Mouse (Mus musculus): ENCODE data around the gene Gm49325. TPM values are rescaled to one million over a fixed set of nuclear protein-coding genes. Genes with fewer than 3 reads are reported as not detected.

The Gm49325 gene
- 10 to 100 TPM; 18.3 to 27.0 TPM for total RNA-seq (2021)
- long read RNA-seq, experiment 1, partial matches to known transcripts, result 69 of 75 reads
- long read RNA-seq, experiment 1, other reads (novel, unspliced or antisense), result 6 of 75 reads
- long read RNA-seq, experiment 2, partial matches to known transcripts, result 0 of 79 reads
- long read RNA-seq, experiment 2, other reads (novel, unspliced or antisense), result 79 of 79 reads

- DNase-seq (ENCODE audit: low spot score in 2 of 2), result peak; percentile 94
- H3K4me3 ChIP-seq, result peak within 1 kb of the TSS; percentile 63
- peak within 1 kb of the TSS; percentile 99 for H3K27ac ChIP-seq
- TF ChIP-seq CTCF (conservative IDR thresholded peaks at IDR 0.05), result no peak
These were observed at the start of gene Gm49325, which contains the start of gene Sumo3 for GRCm38 (mm10) chr10:77605908-77606826. Gene Gm49325 (plus strand): TSS chr10:77606197. Gene Sumo3 (plus strand): TSS chr10:77606097.

GRCm38 (mm10) chr10:77556631-77557030 lies 49.4 kb upstream of the Gm49325 start:
- peak; percentile 39 to 70 for DNase-seq (ENCODE audit: low spot score in 2 of 2)
- no peak overlapping the region for H3K27ac ChIP-seq
- H3K4me3 ChIP-seq, result no peak overlapping the region
- TF ChIP-seq CTCF (conservative IDR thresholded peaks at IDR 0.05), result no peak

GRCm38 (mm10) chr10:77557641-77558040 lies 48.4 kb upstream of the Gm49325 start:
- DNase-seq (ENCODE audit: low spot score in 2 of 2), result no peak
- Histone ChIP-seq H3K27ac (no peak overlapping the region), H3K4me3 (no peak overlapping the region)
- peak; percentile 68 for TF ChIP-seq CTCF (conservative IDR thresholded peaks at IDR 0.05)

GRCm38 (mm10) chr10:77560090-77560489 lies 45.9 kb upstream of the Gm49325 start:
- no peak overlapping the region for H3K4me3 ChIP-seq
- DNase-seq (ENCODE audit: low spot score in 2 of 2), result no peak
- H3K27ac ChIP-seq, result no peak overlapping the region
- TF ChIP-seq CTCF (conservative IDR thresholded peaks at IDR 0.05), result no peak

GRCm38 (mm10) chr10:77560830-77561229 lies 45.2 kb upstream of the Gm49325 start:
- no peak overlapping the region for H3K27ac ChIP-seq
- no peak for TF ChIP-seq CTCF (conservative IDR thresholded peaks at IDR 0.05)
- DNase-seq (ENCODE audit: low spot score in 2 of 2), result no peak
- H3K4me3 ChIP-seq, result no peak overlapping the region

- no peak for TF ChIP-seq CTCF (conservative IDR thresholded peaks at IDR 0.05)
- Histone ChIP-seq H3K27ac (no peak overlapping the region), H3K4me3 (no peak overlapping the region)
- DNase-seq (ENCODE audit: low spot score in 2 of 2), result no peak
These were observed 44.5 kb upstream of the Gm49325 start for GRCm38 (mm10) chr10:77561508-77561907.

GRCm38 (mm10) chr10:77565005-77565404 lies 41.0 kb upstream of the Gm49325 start:
- Histone ChIP-seq H3K4me3 (no peak overlapping the region), H3K27ac (no peak overlapping the region)
- TF ChIP-seq CTCF (conservative IDR thresholded peaks at IDR 0.05), result no peak
- no peak for DNase-seq (ENCODE audit: low spot score in 2 of 2)

- peak; percentile 97 for TF ChIP-seq CTCF (conservative IDR thresholded peaks at IDR 0.05)
- peak; percentile 78 to 87 for DNase-seq (ENCODE audit: low spot score in 2 of 2)
- no peak overlapping the region for H3K4me3 ChIP-seq
- H3K27ac ChIP-seq, result no peak overlapping the region
These were observed 39.3 kb upstream of the Gm49325 start for GRCm38 (mm10) chr10:77566651-77567050.

GRCm38 (mm10) chr10:77569481-77569880 lies 36.5 kb upstream of the Gm49325 start:
- DNase-seq (ENCODE audit: low spot score in 2 of 2), result no peak

GRCm38 (mm10) chr10:77569973-77570658 lies 35.9 kb upstream of the Gm49325 start:
- TF ChIP-seq CTCF (conservative IDR thresholded peaks at IDR 0.05), result no peak
- H3K4me3 ChIP-seq, result no peak overlapping the region
- H3K27ac ChIP-seq, result no peak overlapping the region
- no peak for DNase-seq (ENCODE audit: low spot score in 2 of 2)

More at GRCm38 (mm10) chr10:77569481-77569880, 36.5 kb upstream of the Gm49325 start:
- no peak overlapping the region for H3K27ac ChIP-seq
- no peak overlapping the region for H3K4me3 ChIP-seq
- TF ChIP-seq CTCF (conservative IDR thresholded peaks at IDR 0.05), result no peak

GRCm38 (mm10) chr10:77572225-77572624 lies 33.8 kb upstream of the Gm49325 start:
- Histone ChIP-seq H3K4me3 (no peak overlapping the region), H3K27ac (no peak overlapping the region)
- no peak for DNase-seq (ENCODE audit: low spot score in 2 of 2)
- peak; percentile 37; the same call in 1 of the 2 replicates for TF ChIP-seq CTCF (conservative IDR thresholded peaks at IDR 0.05)

- no peak for TF ChIP-seq CTCF (conservative IDR thresholded peaks at IDR 0.05)
- Histone ChIP-seq H3K4me3 (no peak overlapping the region), H3K27ac (no peak overlapping the region)
- no peak for DNase-seq (ENCODE audit: low spot score in 2 of 2)
These were observed 32.8 kb upstream of the Gm49325 start for GRCm38 (mm10) chr10:77573162-77573561.

Data from layer of hippocampus, adult 2 months (tissue).